Mouse (Mus musculus) left cerebral cortex, adult 9 months (tissue): ENCODE measurements around the gene Sparcl1.

ENCODE experiments used
- DNase-seq, 2 experiments: peaks; one replicate each; pipeline ENCODE4 v3.0.0; 2022; ENCODE audit warnings: low spot score in 2 of 2

Gene Sparcl1

GRCm38 (mm10) chr5:104110171-104110920 is 3.2 kb downstream of the Sparcl1 start:
- peak; percentile 78 to 82 for DNase-seq

GRCm38 (mm10) chr5:104109516-104109915 is 4.0 kb downstream of the Sparcl1 start:
- no peak for DNase-seq

- peak in 1 of 2 experiments; percentile 77 for DNase-seq
Measured at GRCm38 (mm10) chr5:104108879-104109369, 4.6 kb downstream of the Sparcl1 start.

- DNase-seq: no peak
Measured at GRCm38 (mm10) chr5:104108127-104108875, 5.2 kb downstream of the Sparcl1 start.

GRCm38 (mm10) chr5:104104111-104104510 is 9.4 kb downstream of the Sparcl1 start:
- no peak for DNase-seq

DNA sequence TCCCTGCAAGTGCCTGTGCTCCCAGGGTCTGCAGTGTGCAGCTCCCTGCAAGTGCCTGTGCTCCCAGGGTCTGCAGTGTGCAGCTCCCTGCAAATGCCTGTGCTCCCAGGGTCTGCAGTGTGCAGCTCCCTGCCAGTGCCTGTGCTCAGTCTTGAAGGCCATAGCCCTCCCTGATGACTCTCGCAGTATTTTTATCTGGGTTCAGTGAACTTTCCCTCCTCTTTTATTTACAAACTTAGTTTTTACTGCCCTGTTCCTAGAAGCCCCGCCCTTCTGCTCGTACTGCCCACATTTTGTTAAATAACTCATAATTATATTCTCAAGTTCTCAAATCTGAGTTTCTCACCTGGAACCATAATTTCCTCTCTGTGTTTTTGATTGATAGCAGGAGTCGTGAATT is 10.4 kb downstream of the Sparcl1 start:
- DNase-seq: no peak

DNA sequence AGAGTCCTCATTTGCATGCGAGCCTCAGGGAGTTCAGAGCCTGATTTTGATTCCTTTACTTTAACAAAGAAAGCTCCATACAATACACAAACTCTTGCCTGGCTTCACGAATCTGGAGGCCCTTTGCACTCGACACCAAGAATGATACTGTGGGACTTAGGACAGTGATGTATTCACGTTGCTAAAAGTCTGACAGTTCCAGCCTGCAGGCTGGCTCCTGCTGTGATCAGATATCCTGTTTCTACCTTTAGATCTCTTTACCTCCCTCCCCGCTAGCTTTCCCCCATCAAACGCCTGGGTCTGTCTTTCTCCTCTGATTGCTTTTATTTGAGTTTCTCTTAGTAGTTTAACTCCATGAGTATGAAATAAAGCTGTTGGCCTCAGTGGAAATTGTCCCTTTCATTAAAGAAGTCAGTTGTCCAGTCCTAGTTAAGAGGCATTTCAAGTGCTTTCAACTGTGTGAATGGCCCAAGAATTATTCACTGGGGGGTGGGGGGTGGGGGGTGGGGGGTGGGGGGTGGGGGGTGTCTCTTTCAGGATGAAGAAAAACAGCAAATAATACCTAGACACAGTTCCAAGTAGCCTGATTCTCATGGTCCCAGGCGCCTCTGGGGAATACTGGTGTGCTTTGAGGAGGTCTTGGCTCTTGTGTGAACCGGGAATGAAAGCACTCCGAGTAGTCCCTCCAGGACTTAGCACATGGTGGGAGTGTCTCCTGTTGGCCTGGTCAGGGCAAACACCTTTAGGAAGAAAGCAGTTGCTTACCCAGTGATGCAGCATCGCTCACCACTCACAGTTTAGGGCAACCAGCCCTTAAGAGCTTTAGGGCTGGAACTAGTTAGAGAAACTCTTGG is 11.6 kb downstream of the Sparcl1 start:
- no peak for DNase-seq

- DNase-seq: no peak
Measured at GRCm38 (mm10) chr5:104096078-104096938, 17.2 kb downstream of the Sparcl1 start.

DNA sequence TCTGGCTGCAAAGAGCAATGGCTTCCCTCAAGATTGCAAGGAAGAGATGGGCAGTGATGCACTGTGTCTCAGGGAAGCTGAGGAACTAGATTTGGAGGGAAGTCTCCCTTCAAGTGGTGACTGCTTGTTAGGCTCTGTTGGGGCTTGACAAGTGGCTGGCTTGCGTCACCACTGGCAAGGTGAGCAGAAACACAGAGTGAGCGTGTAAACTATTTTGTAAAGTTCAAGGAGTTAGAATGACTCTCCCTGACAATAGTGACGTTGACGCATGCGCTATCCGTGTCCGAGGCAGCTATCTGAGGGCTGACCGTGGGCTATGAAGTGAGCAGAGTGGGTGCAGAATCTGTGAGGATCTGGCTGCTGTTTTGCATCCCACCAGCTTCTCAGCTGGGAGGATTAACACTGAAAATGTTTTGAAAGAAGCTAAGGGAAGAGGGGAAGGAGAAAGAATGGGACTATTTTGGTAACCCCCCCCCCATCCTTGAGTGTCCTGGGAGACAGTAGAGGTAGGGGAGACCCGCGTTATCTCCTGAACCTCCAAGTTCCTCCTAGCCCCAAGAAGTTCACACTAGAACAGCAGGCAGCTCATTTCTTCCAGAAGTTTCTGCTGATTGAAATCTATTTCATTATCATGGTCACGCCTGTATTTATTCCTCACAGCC is 18.0 kb downstream of the Sparcl1 start:
- DNase-seq: no peak

GRCm38 (mm10) chr5:104089751-104090150 is 23.8 kb downstream of the Sparcl1 start:
- DNase-seq: no peak

GRCm38 (mm10) chr5:104085366-104085765 is 28.2 kb downstream of the Sparcl1 start:
- no peak for DNase-seq

DNA sequence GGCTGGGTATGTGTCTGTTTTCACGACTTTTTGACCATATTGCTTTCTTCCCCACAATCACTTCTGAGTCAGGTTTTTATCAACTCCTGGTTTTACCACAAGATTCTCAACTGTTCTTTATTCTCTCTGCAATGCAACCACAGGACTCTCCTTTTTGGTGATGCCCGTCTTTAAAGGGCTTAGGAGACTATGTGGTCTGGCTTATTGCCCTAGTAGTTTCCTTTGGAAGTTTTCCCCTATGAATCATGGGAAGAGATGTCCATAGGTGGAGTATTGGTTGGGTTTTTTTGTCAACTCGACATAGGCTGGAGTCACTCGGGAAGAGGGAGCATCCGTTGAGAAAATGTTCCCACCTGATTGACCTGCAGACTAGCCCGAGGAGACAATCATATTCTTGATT is 32.8 kb downstream of the Sparcl1 start:
- no peak for DNase-seq

- no peak for DNase-seq
Measured at GRCm38 (mm10) chr5:104077508-104077907, 36.0 kb downstream of the Sparcl1 start, which contains the start of gene Gm17660. Gene Gm17660, minus strand, starts transcription at chr5:104077608.

- DNase-seq: no peak
Measured at GRCm38 (mm10) chr5:104076361-104076760, 37.2 kb downstream of the Sparcl1 start.

DNA sequence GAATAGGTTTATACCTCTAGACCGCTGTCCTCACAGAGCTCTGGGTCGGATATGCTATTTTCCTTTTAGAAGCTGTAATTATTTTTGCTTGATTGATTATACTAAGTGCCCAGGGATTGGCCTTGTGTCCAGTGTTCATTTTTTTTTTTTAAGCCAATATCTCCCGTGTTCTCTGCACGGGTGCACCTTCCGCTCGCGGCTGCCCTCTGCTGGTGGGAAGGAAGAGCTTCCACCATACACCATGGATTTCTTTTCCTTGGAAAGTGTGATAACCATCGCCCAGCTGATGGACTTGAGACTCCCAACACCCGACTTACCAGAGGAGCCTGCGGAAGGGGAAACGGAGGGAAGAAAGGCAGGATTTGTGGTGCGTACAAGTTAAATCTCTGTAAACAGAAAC is 39.1 kb downstream of the Sparcl1 start:
- DNase-seq: no peak

DNA sequence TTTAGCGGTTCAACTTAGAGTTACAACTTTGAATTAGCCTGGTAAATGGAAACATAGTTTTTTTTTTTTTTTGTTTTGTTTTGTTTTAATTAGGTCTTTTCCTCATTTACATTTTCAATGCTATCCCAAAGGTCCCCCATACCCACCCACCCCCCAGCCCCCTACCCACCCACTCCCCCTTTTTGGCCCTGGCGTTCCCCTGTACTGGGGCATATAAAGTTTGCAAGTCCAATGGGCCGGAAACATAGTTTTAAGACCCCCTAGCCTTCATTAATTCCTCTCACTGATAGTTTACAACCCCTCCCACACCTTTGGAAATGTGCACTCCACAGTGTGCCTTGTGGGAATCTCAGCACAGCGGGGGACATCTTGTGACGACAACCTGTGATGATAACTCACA is 39.9 kb downstream of the Sparcl1 start:
- no peak for DNase-seq

DNA sequence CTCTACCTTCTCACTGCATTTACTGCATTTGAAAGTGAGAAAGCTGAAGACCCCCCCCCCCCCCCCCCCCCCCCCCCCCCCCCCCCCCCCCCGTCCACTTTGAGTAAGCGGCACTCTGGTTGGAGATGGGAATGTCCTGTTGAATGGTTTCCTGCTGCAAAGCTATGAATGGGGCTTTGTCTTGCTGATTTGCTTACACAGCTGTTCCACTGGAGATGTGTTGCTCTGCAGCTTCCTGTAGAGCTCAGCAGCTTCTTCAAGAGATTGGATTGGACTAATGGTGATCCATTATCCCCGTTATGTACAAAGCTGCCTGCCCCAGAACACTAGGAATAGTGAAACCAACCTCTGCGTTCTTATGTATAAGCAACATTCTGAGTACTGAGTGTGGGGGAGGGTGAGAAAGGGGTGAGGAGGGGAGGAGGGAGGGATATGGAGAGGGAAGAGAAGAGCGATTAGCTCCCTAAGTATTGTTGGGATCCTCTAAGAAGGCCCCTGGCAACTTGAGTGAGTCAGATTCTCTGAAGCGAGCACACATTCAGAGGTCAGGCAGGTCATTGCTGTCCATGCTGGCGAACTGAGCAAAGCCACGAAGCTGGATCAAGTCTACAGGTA is 41.2 kb downstream of the Sparcl1 start:
- no peak for DNase-seq

DNA sequence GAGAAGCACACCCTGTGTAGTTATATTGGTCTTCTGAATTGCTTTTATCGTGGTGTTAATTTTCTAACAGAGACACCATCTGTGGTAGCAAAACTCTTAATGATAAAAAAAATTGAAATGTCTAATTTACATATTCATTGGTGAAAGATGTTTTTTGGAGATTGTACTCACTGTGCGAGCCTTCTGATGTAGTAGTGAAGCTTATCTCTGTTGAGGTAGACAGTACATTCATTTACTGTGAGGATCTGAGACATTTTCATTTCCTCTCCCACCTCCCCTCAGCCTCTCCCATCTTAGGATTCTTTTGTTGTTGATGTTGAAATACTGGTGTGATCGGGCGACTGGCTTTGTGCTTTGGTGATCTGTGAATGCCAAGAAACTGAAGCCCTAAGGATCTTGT is 42.5 kb downstream of the Sparcl1 start:
- DNase-seq: no peak

GRCm38 (mm10) chr5:104068751-104069150 is 44.8 kb downstream of the Sparcl1 start:
- no peak for DNase-seq
